Mouse (Mus musculus) MEL (cell line): ENCODE measurements around the gene Ranbp1. TPM values are rescaled to one million over a fixed set of nuclear protein-coding genes. Genes with fewer than 3 reads are reported as not detected.

ENCODE experiments used
- DNase-seq: peaks from one replicate; pipeline ENCODE4 v3.0.0; 2011; ENCODE audit warnings: low read depth, low spot score
- H3K27ac ChIP-seq: 2 replicates; pipeline ENCODE4 v1.5.1; 2012; ENCODE audit warnings: low read depth, mild to moderate bottlenecking, control low read depth, low read length, moderate library complexity; ENCODE audit not compliant: control insufficient read depth
- H3K27me3 ChIP-seq, 2 experiments: fragments of 150-350 bp in 1 of 2; sonication (generic) in 1 of 2; 2 replicates each; pipeline ENCODE4 v1.6.1; 2012; ENCODE audit warnings: low read length in 2 of 2, mild to moderate bottlenecking in 2 of 2, improper control_type of control experiment in 1 of 2, moderate library complexity in 1 of 2; ENCODE audit not compliant: insufficient read depth in 2 of 2, control insufficient read depth in 1 of 2
- H3K36me3 ChIP-seq, 2 experiments: 2 replicates each; pipeline ENCODE4 v1.6.1; 2012 to 2014; ENCODE audit warnings: low read length in 2 of 2, improper control_type of control experiment in 1 of 2, inconsistent platforms in 1 of 2, mild to moderate bottlenecking in 1 of 2; ENCODE audit not compliant: insufficient read depth in 2 of 2, control insufficient read depth in 1 of 2
- H3K4me1 ChIP-seq, 2 experiments: fragments of 150-350 bp in 1 of 2; sonication (generic) in 1 of 2; 2 replicates each; pipeline ENCODE4 v1.6.1; 2012; ENCODE audit warnings: low read length in 2 of 2, improper control_type of control experiment in 1 of 2, mild to moderate bottlenecking in 1 of 2; ENCODE audit not compliant: insufficient read depth in 2 of 2, control insufficient read depth in 1 of 2
- H3K4me3 ChIP-seq, 2 experiments: fragments of 150-350 bp in 1 of 2; sonication (generic) in 1 of 2; 2 replicates each; pipeline ENCODE4 v1.5.1; 2012; ENCODE audit warnings: low read depth in 2 of 2, low read length in 2 of 2, mild to moderate bottlenecking in 2 of 2, moderate library complexity in 2 of 2, control low read depth in 1 of 2, improper control_type of control experiment in 1 of 2; ENCODE audit not compliant: control insufficient read depth in 1 of 2, insufficient read depth in 1 of 2
- H3K79me2 ChIP-seq: 2 replicates; pipeline ENCODE4 v1.6.1; 2012; ENCODE audit warnings: mild to moderate bottlenecking, low read length, moderate library complexity; ENCODE audit not compliant: control insufficient read depth, poor library complexity, insufficient read depth
- H3K9ac ChIP-seq: 2 replicates; pipeline ENCODE4 v1.6.1; 2012; ENCODE audit warnings: low read depth, mild to moderate bottlenecking, control low read depth, low read length, moderate library complexity; ENCODE audit not compliant: control insufficient read depth, poor library complexity, severe bottlenecking
- H3K9me3 ChIP-seq: fragments of 150-350 bp; sonication (generic); replicated peaks from 2 replicates; pipeline ENCODE4 v1.6.1; 2012; ENCODE audit warnings: mild to moderate bottlenecking, low read length, improper control_type of control experiment, moderate library complexity; ENCODE audit not compliant: insufficient read depth
- CHD2 ChIP-seq: IDR thresholded peaks from 2 replicates; pipeline ENCODE4 v1.6.1; 2011; ENCODE audit warnings: low read length, improper control_type of control experiment
- CTCF ChIP-seq, 3 experiments: IDR thresholded peaks in 2 of 3; conservative IDR thresholded peaks in 1 of 3; 2 replicates each; pipeline ENCODE4 v1.5.1; 2011 to 2012; ENCODE audit warnings: low read length in 3 of 3, low read depth in 2 of 3, mild to moderate bottlenecking in 2 of 3, improper control_type of control experiment in 1 of 3, inconsistent platforms in 1 of 3, mixed read lengths in 1 of 3, moderate library complexity in 1 of 3; ENCODE audit not compliant: control insufficient read depth in 1 of 3, insufficient read depth in 1 of 3, poor library complexity in 1 of 3, severe bottlenecking in 1 of 3
- EP300 ChIP-seq, 2 experiments: IDR thresholded peaks; 2 replicates each; pipeline ENCODE4 v1.6.1; 2011; ENCODE audit warnings: improper control_type of control experiment in 2 of 2, low read length in 2 of 2, low read depth in 1 of 2, mild to moderate bottlenecking in 1 of 2
- GATA1 ChIP-seq: IDR thresholded peaks from 2 replicates; pipeline ENCODE4 v1.6.1; 2011; ENCODE audit warnings: low read depth, low read length, improper control_type of control experiment
- MAX ChIP-seq: IDR thresholded peaks from 2 replicates; pipeline ENCODE4 v1.6.1; 2011; ENCODE audit warnings: low read length, improper control_type of control experiment
- MAZ ChIP-seq: IDR thresholded peaks from 2 replicates; pipeline ENCODE4 v1.6.1; 2012; ENCODE audit warnings: low read depth, mild to moderate bottlenecking, inconsistent platforms, low read length, improper control_type of control experiment
- MEF2A ChIP-seq: IDR thresholded peaks from 2 replicates; pipeline ENCODE4 v1.6.1; 2014; ENCODE audit warnings: low read depth, mild to moderate bottlenecking, inconsistent platforms, low read length, improper control_type of control experiment; ENCODE audit not compliant: poor library complexity, insufficient replicate concordance, severe bottlenecking; ENCODE audit errors: extremely low read depth
- MXI1 ChIP-seq: IDR thresholded peaks from 2 replicates; pipeline ENCODE4 v1.6.1; 2011; ENCODE audit warnings: mild to moderate bottlenecking, low read depth, low read length, improper control_type of control experiment
- MYC ChIP-seq: IDR thresholded peaks from 2 replicates; pipeline ENCODE4 v1.6.1; 2011; ENCODE audit warnings: low read depth, mild to moderate bottlenecking, low read length, improper control_type of control experiment, moderate library complexity
- NELFE ChIP-seq: IDR thresholded peaks from 2 replicates; pipeline ENCODE4 v1.6.1; 2011; ENCODE audit warnings: low read depth, low read length, improper control_type of control experiment
- NRF1 ChIP-seq: IDR thresholded peaks from 2 replicates; pipeline ENCODE4 v1.6.1; 2014; ENCODE audit warnings: low read depth, mild to moderate bottlenecking, inconsistent platforms, low read length, improper control_type of control experiment, moderate library complexity; ENCODE audit not compliant: poor library complexity, insufficient read depth, severe bottlenecking
- POLR2A ChIP-seq, 2 experiments: IDR thresholded peaks; 2 replicates each; pipeline ENCODE4 v1.6.1; 2011 to 2012; ENCODE audit warnings: low read length in 2 of 2, mild to moderate bottlenecking in 2 of 2, control low read depth in 1 of 2, improper control_type of control experiment in 1 of 2, low read depth in 1 of 2, moderate library complexity in 1 of 2; ENCODE audit not compliant: control insufficient read depth in 1 of 2, insufficient read depth in 1 of 2, poor library complexity in 1 of 2
- POLR2AphosphoS5 ChIP-seq: IDR thresholded peaks from 2 replicates; pipeline ENCODE4 v1.6.1; 2012; ENCODE audit warnings: low read depth, borderline replicate concordance, mild to moderate bottlenecking, inconsistent platforms, low read length, moderate library complexity, mixed read lengths
- RAD21 ChIP-seq: IDR thresholded peaks from 2 replicates; pipeline ENCODE4 v1.6.1; 2011; ENCODE audit warnings: mild to moderate bottlenecking, low read depth, low read length, improper control_type of control experiment
- USF1 ChIP-seq: IDR thresholded peaks from 2 replicates; pipeline ENCODE4 v1.6.1; 2014; ENCODE audit warnings: low read depth, mild to moderate bottlenecking, inconsistent platforms, low read length, improper control_type of control experiment, moderate library complexity
- ZKSCAN1 ChIP-seq: IDR thresholded peaks from 2 replicates; pipeline ENCODE4 v1.6.1; 2012; ENCODE audit warnings: low read depth, mild to moderate bottlenecking, inconsistent platforms, low read length, improper control_type of control experiment, moderate library complexity
- ZMIZ1 ChIP-seq: IDR thresholded peaks from 2 replicates; pipeline ENCODE4 v1.6.1; 2012; ENCODE audit warnings: low read depth, mild to moderate bottlenecking, inconsistent platforms, low read length, improper control_type of control experiment, moderate library complexity
- ZNF384 ChIP-seq: IDR thresholded peaks from 2 replicates; pipeline ENCODE4 v1.6.1; 2012; ENCODE audit warnings: low read depth, mild to moderate bottlenecking, inconsistent platforms, low read length, improper control_type of control experiment
- polyA plus RNA-seq, 2 experiments: library from polyadenylated mRNA; stranded (reverse) in 1 of 2; unstranded in 1 of 2; fragments of >175 nt in 1 of 2; fragments of >200 nt in 1 of 2; gene quantifications; 2 replicates each; pipeline versions ENCODE4 v1.2.1 to v1.2.4; 2012; ENCODE audit warnings: low replicate concordance in 2 of 2, low read depth in 1 of 2; ENCODE audit not compliant: insufficient read length in 2 of 2, insufficient read depth in 1 of 2, missing spikeins in 1 of 2
- total RNA-seq: library from RNA; depleted of rRNA; stranded (reverse); fragments of 300-350 nt; gene quantifications from 2 replicates; pipeline ENCODE4 v1.2.3, GENCODE M21; 2012

Gene Ranbp1
- total and polyA plus RNA-seq, 3 experiments = 162 to 681 (median 440) TPM

DNA sequence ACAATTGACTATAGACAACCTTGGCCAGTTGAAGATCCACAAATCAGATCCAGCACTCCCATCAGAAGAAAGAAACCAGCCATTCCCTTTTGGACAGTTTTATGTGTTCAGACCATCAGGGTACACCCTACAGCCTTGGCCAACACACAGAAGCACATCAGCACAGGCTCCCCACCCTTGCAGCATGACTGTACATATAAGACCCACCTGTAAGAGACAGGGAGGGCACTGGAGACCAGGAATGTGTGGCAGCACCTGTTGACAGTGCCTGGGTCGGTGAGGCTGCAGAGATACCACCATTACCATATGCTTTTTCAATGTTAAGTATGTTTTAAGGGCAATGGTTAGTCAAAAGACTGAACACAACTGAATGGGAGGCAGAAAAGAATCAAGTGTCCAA lies 5.3 kb upstream of the Ranbp1 start:
- TF ChIP-seq USF1 (no peak), POLR2A (IDR thresholded peaks at IDR 0.05; ENCODE audit: control insufficient read depth in 1 of 2, insufficient read depth in 1 of 2, low read depth in 1 of 2, low read length in 2 of 2, poor library complexity in 1 of 2) (peak in 1 of 2 experiments; percentile 51; a peak in 1 of 4 replicates)
- peaks cover 0 to 8% of the 10 kb centered on the region in 2 experiments; a peak in 1 of 4 replicates for H3K4me1 ChIP-seq

DNA sequence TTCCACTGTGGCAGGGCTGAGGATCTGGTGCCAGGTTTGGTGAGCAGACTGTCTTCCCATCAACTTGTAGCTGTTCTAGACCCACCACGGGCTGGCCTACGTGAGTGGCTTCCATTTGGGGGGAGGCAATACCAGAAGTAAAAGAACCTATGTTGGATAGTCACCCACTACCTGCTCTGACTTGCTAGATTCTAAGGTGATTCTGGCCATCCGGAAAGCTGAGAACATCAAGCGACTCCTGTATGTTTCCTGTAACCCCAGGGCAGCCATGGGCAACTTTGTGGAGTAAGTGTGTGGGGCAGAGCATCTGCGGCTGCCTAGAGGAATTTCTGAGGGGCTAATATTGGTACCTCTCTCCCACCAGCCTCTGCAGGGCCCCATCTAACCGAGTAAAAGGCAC lies 4.2 kb upstream of the Ranbp1 start:
- TF ChIP-seq GATA1 (no peak), CTCF (IDR thresholded peaks at IDR 0.05 in 2 of 3, conservative IDR thresholded peaks at IDR 0.05 in 1 of 3; ENCODE audit: control insufficient read depth in 1 of 3, insufficient read depth in 1 of 3, low read depth in 2 of 3, low read length in 3 of 3, poor library complexity in 1 of 3, severe bottlenecking in 1 of 3) (no peak), MEF2A (no peak), EP300 (IDR thresholded peaks at IDR 0.05; ENCODE audit: low read depth in 1 of 2, low read length in 2 of 2) (no peak), MXI1 (no peak), POLR2A (IDR thresholded peaks at IDR 0.05; ENCODE audit: control insufficient read depth in 1 of 2, insufficient read depth in 1 of 2, low read depth in 1 of 2, low read length in 2 of 2, poor library complexity in 1 of 2) (peak in 1 of 2 experiments; percentile 28; a peak in 2 of 4 replicates), ZMIZ1 (peak; percentile 66), NRF1 (no peak), NELFE (no peak), ZKSCAN1 (no peak), MAX (no peak), ZNF384 (no peak), MYC (no peak), RAD21 (no peak), POLR2AphosphoS5 (no peak), MAZ (no peak), CHD2 (no peak)
- Histone ChIP-seq H3K4me1 (peaks cover 0 to 8% of the 10 kb centered on the region in 2 experiments; a peak in 1 of 4 replicates), H3K9me3 (no peaks in the 10 kb centered on the region), H3K27me3 (no peaks in the 10 kb centered on the region), H3K4me3 (no peak overlapping the region), H3K9ac (no peak overlapping the region), H3K36me3 (peaks cover 21 to 22% of the 10 kb centered on the region in 2 experiments), H3K27ac (no peak overlapping the region), H3K79me2 (peaks cover 33% of the 10 kb centered on the region)
- DNase-seq = peak; percentile 17

More for the DNA sequence above, 5.3 kb upstream of the Ranbp1 start:
- Histone ChIP-seq H3K9ac (no peak overlapping the region), H3K79me2 (peaks cover 26% of the 10 kb centered on the region), H3K36me3 (peaks cover 21 to 25% of the 10 kb centered on the region in 2 experiments), H3K4me3 (no peak overlapping the region), H3K27ac (no peak overlapping the region), H3K9me3 (no peaks in the 10 kb centered on the region), H3K27me3 (no peaks in the 10 kb centered on the region)
- DNase-seq = peak; percentile 33
